Mouse (Mus musculus): ENCODE results near the gene Rpl4.

The Rpl4 gene

GRCm38 (mm10) chr9:64172816-64173665, at the start of gene Rpl4, which contains the start of gene Zwilch:
Rpl4 (plus strand) TSS chr9:64173375.
Zwilch (minus strand) TSS chr9:64173104.
- DNase-seq (ENCODE audit: low read depth, low spot score): peak; percentile 94

DNA sequence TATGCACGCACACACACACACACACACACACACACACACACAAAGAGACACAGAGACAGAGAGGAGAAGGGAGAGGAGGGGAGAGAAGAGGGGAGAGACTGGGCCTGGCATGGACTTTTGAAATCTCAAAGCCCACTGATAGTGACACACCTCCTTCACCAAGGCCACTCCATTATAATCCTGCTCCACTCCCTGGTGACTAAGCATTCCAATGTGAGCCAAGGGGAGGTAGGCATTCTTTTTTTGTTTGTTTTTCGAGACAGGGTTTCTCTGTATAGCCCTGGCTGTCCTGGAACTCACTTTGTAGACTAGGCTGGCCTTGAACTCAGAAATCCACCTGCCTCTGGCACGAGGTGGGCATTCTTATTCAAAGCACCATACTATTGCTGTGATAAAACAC, 48.3 kb upstream of the Rpl4 start:
- DNase-seq (ENCODE audit: low read depth, low spot score): peak; percentile 83

DNA sequence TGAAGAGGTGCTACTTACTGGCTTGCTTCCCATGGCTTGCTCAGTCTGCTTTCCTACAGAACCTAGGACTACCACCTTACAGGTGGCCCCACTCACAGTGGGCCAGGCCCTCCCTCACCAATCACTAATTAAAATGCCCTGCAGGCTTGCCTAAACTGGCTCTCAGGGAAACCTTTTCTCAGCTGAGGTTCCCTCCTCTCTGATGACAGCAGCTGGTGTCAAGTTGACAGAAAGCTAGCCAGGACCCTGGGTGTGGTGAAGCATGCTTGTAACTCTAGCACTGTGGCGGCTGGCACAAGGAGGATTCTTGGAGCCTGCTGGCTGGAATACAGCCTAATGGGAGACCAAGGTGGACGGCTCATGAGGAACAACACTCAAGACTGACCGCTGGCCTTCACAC, 47.9 kb upstream of the Rpl4 start:
- peak; percentile 55 for DNase-seq (ENCODE audit: low read depth, low spot score)

DNA sequence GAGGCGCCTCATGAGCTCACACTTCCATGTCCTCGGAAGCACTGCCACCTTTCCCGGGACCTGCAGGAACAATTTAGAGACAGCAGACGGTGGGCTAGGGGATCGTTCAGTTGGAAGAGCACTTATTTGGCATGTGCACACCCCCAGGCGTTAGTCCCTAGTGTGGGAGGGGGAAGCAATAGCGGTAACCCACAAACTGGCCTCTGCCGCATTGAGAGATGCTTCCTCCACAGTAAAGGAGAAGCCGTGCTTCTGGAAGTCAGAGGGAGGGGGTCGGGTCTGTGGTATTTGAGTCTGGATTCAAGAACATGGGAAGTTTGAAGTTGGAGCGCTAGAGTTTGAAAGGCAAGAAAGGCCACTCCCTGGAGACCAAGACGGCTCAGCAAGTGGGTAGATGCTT, 47.1 kb upstream of the Rpl4 start:
- DNase-seq (ENCODE audit: low read depth, low spot score): peak; percentile 33

- no peak for DNase-seq (ENCODE audit: low read depth, low spot score)
Measured at GRCm38 (mm10) chr9:64131623-64132022, 41.6 kb upstream of the Rpl4 start.

DNA sequence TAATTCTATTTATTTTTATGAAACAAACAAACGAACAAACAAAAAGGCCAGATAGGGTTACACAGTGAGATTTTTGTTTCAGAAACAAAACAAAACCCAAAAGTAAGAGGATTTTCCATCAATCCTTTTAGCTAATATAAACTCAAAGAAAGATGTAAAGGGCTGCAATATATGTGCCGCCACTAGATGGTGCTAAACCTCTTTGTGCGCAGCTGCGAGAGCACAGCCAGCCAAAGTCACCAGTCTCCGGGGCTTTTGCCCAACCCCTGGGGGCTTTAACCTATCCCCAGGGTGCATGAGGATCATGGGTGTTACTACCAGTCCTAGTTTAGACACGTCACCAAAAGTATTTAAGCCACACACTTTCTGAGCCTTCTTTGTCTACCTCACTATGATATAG, 34.3 kb upstream of the Rpl4 start:
- peak; percentile 79 for DNase-seq (ENCODE audit: low read depth, low spot score)

DNA sequence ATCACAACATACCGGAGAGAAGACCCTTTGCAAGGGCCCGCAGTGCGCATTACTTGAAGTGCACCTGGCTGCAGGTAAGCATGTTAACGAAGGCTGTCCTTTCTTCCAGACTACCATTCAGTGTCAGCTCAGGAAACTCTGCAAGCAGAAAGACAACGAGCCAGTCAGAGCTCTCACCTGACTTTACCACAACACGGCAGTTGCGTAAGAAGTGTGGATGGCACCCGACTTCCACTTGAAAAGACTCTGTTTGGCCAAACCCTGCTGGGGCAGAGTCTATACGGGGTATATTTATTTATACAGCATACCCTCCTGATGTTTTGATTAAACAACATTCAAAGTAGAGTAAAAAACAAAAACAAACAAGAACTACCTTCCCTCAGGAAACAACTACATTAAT, 33.3 kb upstream of the Rpl4 start:
- DNase-seq (ENCODE audit: low read depth, low spot score): no peak

GRCm38 (mm10) chr9:64156641-64157040, 16.5 kb upstream of the Rpl4 start:
- DNase-seq (ENCODE audit: low read depth, low spot score): no peak

GRCm38 (mm10) chr9:64160471-64160870, 12.7 kb upstream of the Rpl4 start:
- no peak for DNase-seq (ENCODE audit: low read depth, low spot score)

GRCm38 (mm10) chr9:64169967-64170366, 3.2 kb upstream of the Rpl4 start:
- DNase-seq (ENCODE audit: low read depth, low spot score): peak; percentile 27

DNA sequence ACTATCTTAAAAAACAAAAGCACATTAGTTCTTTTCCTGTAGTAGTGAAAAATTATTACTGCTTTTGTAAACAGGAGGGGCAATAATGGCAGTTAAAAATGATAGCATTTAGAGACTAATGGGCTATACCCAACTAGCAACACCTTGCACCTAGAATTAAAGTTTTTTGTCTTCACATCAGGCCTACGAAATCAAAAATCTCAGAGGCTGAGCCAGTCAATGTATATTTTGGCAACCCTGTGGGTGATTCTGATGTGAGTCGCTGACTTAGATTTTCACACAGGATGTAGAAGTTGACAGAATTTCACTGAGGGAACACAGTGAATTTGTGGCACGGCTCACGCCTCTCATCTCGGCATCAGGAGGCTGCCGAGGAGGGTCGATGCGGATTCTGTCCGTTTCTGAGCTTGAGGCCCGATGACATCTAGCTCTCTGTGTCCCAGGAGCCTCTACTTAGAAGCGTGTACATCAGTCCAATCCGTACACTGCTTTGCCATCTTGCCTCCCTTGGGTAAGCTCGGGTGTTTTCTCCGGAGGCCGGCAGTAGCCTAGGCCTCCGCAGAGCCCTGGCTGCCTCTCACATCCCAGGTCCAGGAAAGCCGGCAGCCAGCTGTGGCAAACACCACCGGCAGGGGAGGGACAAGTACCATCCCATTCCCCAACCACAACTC, 895 bp upstream of the Rpl4 start:
- DNase-seq (ENCODE audit: low read depth, low spot score): no peak

DNA sequence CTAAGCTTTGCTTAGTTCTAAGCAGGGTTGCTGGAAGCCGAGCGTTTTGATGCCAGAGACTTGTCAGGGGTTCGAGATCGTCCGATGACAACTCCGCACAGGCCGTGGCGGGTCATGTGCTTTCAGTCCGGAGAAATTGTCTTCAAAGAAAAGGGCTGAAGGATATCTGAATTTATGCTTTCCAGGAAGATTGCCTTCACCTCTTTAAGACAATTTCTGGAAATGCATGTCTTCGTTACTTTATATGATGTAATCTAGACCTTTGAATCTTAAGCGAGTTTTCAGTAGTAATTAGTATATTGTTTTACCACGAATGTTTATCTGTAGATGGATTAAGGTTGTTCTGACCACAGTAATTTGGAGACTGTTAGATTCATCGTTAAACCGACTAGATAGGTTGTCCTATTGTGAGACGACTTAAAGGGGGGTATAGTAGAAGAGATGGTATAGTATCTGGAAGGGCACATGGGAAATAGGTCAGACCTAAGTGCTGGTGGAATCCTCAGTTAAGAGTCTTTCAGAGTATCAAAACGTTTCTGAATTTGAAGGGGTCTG, 568 bp downstream of the Rpl4 start:
- DNase-seq (ENCODE audit: low read depth, low spot score): peak; percentile 21

- DNase-seq (ENCODE audit: low read depth, low spot score): peak; percentile 20
Measured at GRCm38 (mm10) chr9:64174341-64174740, 1.2 kb downstream of the Rpl4 start.

DNA sequence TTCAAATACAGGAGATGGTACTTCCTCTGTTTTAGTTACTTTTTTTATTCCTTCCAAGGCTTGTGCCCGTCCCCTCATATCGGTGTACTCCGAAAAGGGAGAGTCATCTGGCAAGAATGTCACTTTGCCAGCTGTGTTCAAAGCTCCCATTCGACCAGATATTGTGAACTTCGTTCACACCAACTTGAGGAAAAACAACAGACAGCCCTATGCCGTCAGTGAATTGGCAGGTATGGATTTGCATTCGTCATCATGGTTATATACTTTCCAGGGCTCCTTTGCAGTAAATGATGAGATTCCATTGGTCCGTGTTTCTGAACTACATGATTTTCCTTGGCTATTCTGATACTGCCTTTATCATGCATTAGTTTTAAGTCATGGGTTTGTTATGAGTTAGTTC, 1.6 kb downstream of the Rpl4 start:
- peak; percentile 32 for DNase-seq (ENCODE audit: low read depth, low spot score)

DNA sequence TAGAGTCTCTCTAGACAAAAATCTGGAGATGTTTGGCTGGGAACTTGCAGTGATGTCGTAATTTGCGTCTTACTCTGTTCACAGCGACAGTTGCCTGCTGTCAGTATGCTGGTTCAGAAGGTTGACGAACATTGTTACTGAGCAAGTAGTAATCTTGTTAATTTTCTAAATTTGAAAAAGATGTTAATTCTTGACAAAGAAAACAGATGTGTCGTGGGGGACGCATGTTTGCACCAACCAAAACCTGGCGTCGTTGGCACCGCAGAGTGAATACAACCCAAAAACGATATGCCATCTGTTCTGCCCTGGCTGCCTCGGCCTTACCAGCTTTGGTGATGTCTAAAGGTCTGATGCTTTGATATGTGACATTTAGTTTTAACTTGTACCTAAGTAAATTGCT, 2.2 kb downstream of the Rpl4 start:
- DNase-seq (ENCODE audit: low read depth, low spot score): no peak

DNA sequence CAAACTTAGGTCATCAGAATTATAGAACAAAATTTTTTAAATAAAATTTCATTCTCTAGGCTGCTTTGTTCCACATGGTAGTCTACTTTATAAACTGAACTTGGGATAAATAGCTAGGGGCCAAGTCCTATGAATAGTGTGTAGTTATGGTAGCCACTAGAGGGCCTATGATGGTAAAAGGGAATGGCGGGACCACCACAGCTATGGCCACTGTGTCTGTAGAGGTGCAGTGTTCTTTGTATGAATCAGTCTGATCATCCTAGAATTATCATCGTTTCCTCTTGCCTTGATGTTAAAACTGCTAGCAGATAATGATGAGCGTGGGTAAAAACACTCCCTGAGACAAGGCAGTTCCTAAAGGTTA, 5.4 kb downstream of the Rpl4 start:
- peak; percentile 73 for DNase-seq (ENCODE audit: low read depth, low spot score)

GRCm38 (mm10) chr9:64178974-64179646, 5.9 kb downstream of the Rpl4 start, which contains the start of gene Snapc5:
Snapc5 (plus strand) TSS chr9:64179274.
- peak; percentile 99 for DNase-seq (ENCODE audit: low read depth, low spot score)

- DNase-seq (ENCODE audit: low read depth, low spot score): peak; percentile 13
Measured at GRCm38 (mm10) chr9:64183295-64183694, 10.1 kb downstream of the Rpl4 start.

- DNase-seq (ENCODE audit: low read depth, low spot score): peak; percentile 85
Measured at GRCm38 (mm10) chr9:64184166-64184840, 11.1 kb downstream of the Rpl4 start.

GRCm38 (mm10) chr9:64193879-64194278, 20.7 kb downstream of the Rpl4 start:
- DNase-seq (ENCODE audit: low read depth, low spot score): no peak

DNA sequence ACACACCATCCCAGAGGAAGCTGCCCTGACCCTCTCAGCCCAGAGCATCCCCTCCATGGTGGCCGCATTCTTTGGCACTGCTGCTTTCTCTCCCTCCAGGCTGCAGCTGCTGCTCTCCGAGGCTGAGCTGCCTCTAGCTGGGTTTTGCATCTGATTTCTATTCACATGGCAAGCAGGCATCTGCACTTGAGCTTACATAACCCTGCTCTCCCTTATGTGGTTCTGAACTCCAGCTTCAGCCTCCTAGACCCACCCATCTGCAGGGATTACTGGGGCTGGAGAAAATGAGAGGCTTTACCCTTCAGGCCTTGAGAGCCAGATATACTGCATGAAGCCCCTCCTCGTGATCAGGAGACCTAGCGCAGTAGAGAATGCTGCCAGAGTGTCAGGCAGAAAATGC, 22.4 kb downstream of the Rpl4 start:
- DNase-seq (ENCODE audit: low read depth, low spot score): peak; percentile 31

All from ZHBTc4 (cell line).